Mouse (Mus musculus) hindbrain, embryonic 11.5 days (tissue): ENCODE data around the gene Fuca1. TPM values are rescaled to one million over a fixed set of nuclear protein-coding genes. Genes with fewer than 3 reads are reported as not detected.

Source experiments
- ATAC-seq: fragments of 200-750 bp; cut with Nextera tagmentation; 2 replicates; pipeline ENCODE4 v1.8.0; 2017; ENCODE audit warnings: mild to moderate bottlenecking, moderate TSS enrichment, moderate library complexity; ENCODE audit not compliant: low FRiP score
- DNase-seq: peaks from one replicate; pipeline ENCODE4 v3.0.0-alpha.2; 2015; ENCODE audit warnings: low spot score
- H3K27ac ChIP-seq: fragments of 300-500 bp; sonication (generic); 2 replicates; pipeline ENCODE4 v1.5.1; 2014; ENCODE audit warnings: mild to moderate bottlenecking, low read depth, low read length
- H3K27me3 ChIP-seq: fragments of 300-500 bp; sonication (generic); 2 replicates; pipeline ENCODE4 v1.6.1; 2014; ENCODE audit warnings: mild to moderate bottlenecking, low read length, moderate library complexity, mixed read lengths; ENCODE audit not compliant: control insufficient read depth, insufficient read depth
- H3K36me3 ChIP-seq: fragments of 300-500 bp; sonication (generic); 2 replicates; pipeline ENCODE4 v1.6.1; 2014; ENCODE audit warnings: mild to moderate bottlenecking, low read length, moderate library complexity, mixed read lengths; ENCODE audit not compliant: control insufficient read depth, insufficient read depth
- H3K4me1 ChIP-seq: fragments of 300-500 bp; sonication (generic); replicated peaks from 2 replicates; pipeline ENCODE4 v1.6.1; 2014; ENCODE audit warnings: low read length, mixed read lengths; ENCODE audit not compliant: control insufficient read depth, insufficient read depth
- H3K4me2 ChIP-seq: fragments of 300-500 bp; sonication (generic); replicated peaks from 2 replicates; pipeline ENCODE4 v1.6.1; 2014; ENCODE audit warnings: mild to moderate bottlenecking, low read depth, low read length
- H3K4me3 ChIP-seq: fragments of 300-500 bp; sonication (generic); 2 replicates; pipeline ENCODE4 v1.5.1; 2014; ENCODE audit warnings: low read depth, low read length
- H3K9ac ChIP-seq: fragments of 300-500 bp; sonication (generic); 2 replicates; pipeline ENCODE4 v1.6.1; 2014; ENCODE audit warnings: low read depth, low read length
- H3K9me3 ChIP-seq: fragments of 300-500 bp; sonication (generic); 2 replicates; pipeline ENCODE4 v1.6.1; 2016; ENCODE audit warnings: low read length; ENCODE audit not compliant: control insufficient read depth
- WGBS: fragments of 180-500 bp; shearing (Covaris S2); extraction: QIAGEN DNeasy Blood & Tissue Kit; methylation state at CpG from one replicate; pipeline ENCODE4 v1.1.7; 2014; 5-methylcytosine and 5-hydroxymethylcytosine counted together
- polyA plus RNA-seq: library from polyadenylated mRNA; unstranded; fragments of >200 nt; fragmentation: Nextera tagmentation; extraction: Ambion mirVana; gene quantifications from 2 replicates; pipeline ENCODE4 v1.2.1, GENCODE M21; 2014

Gene Fuca1
- 44.5 and 50.4 TPM in 2 replicates for polyA plus RNA-seq

DNA sequence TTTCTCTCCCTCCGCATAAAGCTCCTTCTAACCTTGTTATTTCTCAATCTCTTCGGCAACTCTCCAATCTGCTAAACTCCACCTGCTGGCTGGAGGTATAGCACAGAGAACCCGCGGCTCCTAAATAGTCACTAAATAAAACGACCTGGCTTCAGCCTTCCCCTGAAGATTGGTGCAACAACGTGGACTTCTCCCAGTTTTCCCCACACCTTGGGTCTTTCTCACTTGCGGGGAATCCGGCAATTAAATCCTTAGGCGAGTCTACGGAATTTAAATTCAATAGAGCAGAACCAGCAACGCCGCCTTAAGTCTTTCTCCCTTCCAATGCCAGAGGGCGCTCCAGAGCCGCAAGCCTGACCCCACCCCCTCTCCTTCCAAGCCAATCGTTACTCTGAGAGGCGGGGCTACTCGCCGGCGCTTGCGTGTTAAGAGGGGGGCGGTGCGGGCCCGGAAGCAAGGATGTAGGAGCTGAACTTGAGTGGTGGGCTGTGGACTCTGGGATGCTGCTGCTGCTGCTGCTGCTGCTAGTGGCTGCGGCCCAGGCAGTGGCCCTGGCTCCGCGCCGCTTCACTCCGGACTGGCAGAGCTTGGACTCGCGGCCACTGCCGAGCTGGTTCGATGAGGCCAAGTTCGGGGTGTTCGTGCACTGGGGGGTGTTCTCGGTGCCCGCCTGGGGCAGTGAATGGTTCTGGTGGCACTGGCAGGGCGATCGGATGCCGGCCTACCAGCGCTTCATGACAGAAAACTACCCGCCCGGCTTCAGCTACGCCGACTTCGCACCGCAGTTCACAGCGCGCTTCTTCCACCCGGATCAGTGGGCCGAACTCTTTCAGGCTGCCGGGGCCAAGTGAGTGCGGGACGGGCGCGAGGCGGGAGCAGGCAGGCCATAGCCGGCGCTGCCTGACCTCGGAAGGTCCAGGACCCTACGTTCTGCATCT is at the start of gene Fuca1:
Gene Fuca1, plus strand, starts transcription at position 432 of the 938 bp plus-strand sequence.
- WGBS = 2% methylated on average over 59 of the region's 60 CpGs
- peak within 1 kb of the TSS; percentile 84 for H3K4me3 ChIP-seq
- peak within 1 kb of the TSS; percentile 94 for H3K4me2 ChIP-seq
- H3K9me3 ChIP-seq = no peaks in the 10 kb centered on the region
- peak; percentile 96 for ATAC-seq
- H3K27ac ChIP-seq = peak within 1 kb of the TSS; percentile 72; the same call in 1 of the 2 replicates
- DNase-seq = peak; percentile 99
- no peaks in the 10 kb centered on the region for H3K36me3 ChIP-seq
- peak within 1 kb of the TSS; percentile 75 for H3K9ac ChIP-seq
- no peaks in the 10 kb centered on the region for H3K27me3 ChIP-seq
- H3K4me1 ChIP-seq = 0 out of 2 replicates have a peak, but pooled peaks cover 3% of the 10 kb centered on the region

DNA sequence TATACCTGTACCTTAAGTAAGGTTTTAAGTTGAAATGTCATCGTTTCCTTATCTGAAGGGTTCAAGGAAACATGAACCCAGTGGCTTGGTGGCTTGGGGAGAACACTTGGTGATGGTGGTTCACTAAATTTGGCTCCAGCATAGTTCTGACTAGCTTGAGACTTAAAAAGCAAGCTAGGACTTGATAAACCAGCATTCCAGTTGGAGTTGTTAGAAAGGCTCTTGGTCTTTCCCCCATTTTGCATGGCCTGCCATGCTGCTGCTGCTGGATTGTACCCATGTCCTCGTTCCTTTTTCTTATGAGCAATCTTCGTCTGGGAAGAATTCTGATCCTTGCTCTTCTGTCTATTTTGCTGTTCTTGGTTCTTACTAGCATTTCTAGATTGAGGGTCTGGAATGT is 48.5 kb upstream of the Fuca1 start:
- Histone ChIP-seq H3K27me3 (no peaks in the 10 kb centered on the region), H3K9me3 (no peaks in the 10 kb centered on the region), H3K36me3 (no peaks in the 10 kb centered on the region), H3K4me1 (peaks cover 10% of the 10 kb centered on the region), H3K9ac (peak overlapping the region; percentile 84; the same call in 1 of the 2 replicates), H3K27ac (no peak overlapping the region), H3K4me2 (peak overlapping the region; percentile 68), H3K4me3 (peak overlapping the region; percentile 76)
- DNase-seq = no peak
- 68% methylated on average over 3 of the region's 3 CpGs for WGBS
- ATAC-seq = no peak

DNA sequence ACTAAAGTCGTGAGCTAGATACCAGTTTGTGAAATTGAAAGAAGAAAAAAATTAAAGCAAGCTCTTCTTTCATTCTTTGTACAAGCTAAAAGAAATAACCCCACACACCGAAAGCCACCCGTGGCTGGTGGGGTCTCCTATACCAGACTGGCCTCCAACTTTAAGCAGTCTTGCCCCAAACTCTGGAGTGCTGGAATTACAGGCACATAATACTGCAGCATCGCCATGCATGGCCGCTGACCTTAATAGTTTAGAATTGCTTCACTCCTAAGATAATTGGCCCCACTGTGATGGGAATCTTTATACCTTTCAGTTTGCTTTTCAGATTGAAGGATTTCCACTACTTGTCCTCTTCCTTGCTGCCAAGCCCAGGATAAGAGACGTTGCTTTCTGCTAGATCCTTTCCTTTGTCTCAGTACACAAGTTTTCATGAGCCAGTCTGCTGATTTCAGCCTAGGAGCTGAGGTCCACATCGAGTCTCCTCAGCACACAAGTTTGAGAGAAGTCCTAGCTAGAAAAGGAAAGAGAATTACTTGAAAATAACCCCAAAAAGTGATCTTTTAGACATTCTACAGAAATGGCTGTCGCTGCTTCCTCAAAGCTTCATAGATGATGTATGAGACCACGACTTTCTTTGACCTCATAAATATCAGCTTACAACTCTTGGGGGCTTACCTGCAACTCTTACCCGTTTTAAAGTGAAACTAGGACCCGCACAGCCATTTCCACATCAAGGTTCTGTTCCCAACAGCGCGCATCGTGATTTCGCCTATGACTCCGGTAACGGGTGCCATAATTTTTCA is 47.7 kb upstream of the Fuca1 start:
- ATAC-seq = no peak
- WGBS = 14% methylated on average over 17 of the region's 17 CpGs

DNA sequence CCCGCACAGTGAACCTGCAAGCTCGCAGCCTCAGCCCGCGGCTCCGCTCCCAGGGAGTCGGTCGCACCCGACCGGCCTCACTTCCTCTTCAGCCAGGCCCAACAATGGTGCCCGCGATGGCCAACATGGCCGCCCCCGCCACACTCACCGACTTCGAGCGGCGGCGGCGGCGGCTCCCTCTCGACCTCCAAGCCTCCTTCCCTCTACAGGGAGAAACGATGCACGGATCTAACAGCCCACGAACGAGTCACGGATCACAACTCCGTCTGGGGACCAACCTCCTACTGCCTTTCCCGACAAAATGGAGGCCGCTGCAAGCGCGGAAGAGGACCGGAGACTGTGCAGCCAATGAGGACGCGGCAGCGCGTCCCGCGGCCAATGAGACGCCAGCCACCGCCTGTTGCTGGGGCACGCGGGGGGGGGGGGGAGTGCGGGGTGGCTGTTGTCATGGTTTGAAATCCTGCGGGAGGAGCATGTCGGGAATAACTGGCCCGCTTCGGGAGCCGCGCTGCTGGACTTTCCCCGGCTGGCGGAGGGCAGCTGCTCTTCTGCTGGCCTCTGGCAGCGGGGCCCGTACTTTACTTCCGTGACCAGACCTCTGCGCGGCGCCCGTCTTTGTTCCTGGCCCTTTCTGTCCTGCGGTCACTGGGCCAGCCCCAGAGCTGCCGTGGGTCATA is 46.9 kb upstream of the Fuca1 start, which contains the start of gene Pnrc2:
Gene Pnrc2, minus strand, starts transcription at position 325 of the 677 bp plus-strand sequence.
- no peaks in the 10 kb centered on the region for H3K27me3 ChIP-seq
- peaks cover 10% of the 10 kb centered on the region for H3K4me1 ChIP-seq

More for the DNA sequence above, 47.7 kb upstream of the Fuca1 start:
- Histone ChIP-seq H3K4me2 (peak overlapping the region; percentile 68), H3K27me3 (no peaks in the 10 kb centered on the region), H3K4me1 (peaks cover 10% of the 10 kb centered on the region), H3K9ac (peak overlapping the region; percentile 84), H3K27ac (peak overlapping the region; percentile 99), H3K4me3 (peak overlapping the region; percentile 76), H3K9me3 (no peaks in the 10 kb centered on the region), H3K36me3 (no peaks in the 10 kb centered on the region)
- peak; percentile 47 for DNase-seq

GRCm38 (mm10) chr4:135874564-135875535 is 45.7 kb upstream of the Fuca1 start:
- ATAC-seq = no peak
- no peak for DNase-seq
- no peaks in the 10 kb centered on the region for H3K27me3 ChIP-seq
- no peak overlapping the region for H3K4me3 ChIP-seq
- H3K4me2 ChIP-seq = peak overlapping the region; percentile 60; the same call in 1 of the 2 replicates
- peak overlapping the region; percentile 99 for H3K27ac ChIP-seq
- H3K4me1 ChIP-seq = peaks cover 10% of the 10 kb centered on the region
- H3K36me3 ChIP-seq = no peaks in the 10 kb centered on the region
- peak overlapping the region; percentile 84 for H3K9ac ChIP-seq
- 76% methylated on average over 10 of the region's 10 CpGs for WGBS
- no peaks in the 10 kb centered on the region for H3K9me3 ChIP-seq

More for the DNA sequence above, 46.9 kb upstream of the Fuca1 start, which contains the start of gene Pnrc2:
- Histone ChIP-seq H3K36me3 (no peaks in the 10 kb centered on the region), H3K9me3 (no peaks in the 10 kb centered on the region), H3K4me2 (peak within 1 kb of the TSS; percentile 68), H3K9ac (peak within 1 kb of the TSS; percentile 84), H3K4me3 (peak within 1 kb of the TSS; percentile 76), H3K27ac (peak within 1 kb of the TSS; percentile 99)
- under 1% methylated on average over 48 of the region's 60 CpGs for WGBS
- DNase-seq (peak; percentile 89), ATAC-seq (peak; percentile 95)

DNA sequence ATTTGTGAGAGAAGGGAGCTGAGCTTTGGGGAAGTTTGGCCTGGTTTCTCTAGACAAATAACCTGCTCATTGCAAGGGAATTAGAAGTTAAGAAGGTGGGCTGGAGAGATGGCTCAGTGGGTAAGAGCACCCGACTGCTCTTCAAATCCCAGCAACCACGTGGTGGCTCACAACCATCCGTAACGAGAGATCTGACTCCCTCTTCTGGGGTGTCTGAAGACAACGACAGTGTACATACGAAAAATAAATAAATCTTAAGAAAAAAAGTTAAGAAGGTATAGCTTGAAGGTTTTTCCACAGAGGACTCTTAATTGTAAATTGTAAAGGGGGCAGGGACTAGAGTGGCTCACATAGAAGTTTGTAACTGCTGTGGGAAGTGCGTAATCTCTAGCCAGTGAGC is 45.0 kb upstream of the Fuca1 start:
- ATAC-seq (no peak), DNase-seq (no peak)
- no peak overlapping the region for H3K4me3 ChIP-seq
- H3K4me1 ChIP-seq = peaks cover 10% of the 10 kb centered on the region
- no peaks in the 10 kb centered on the region for H3K27me3 ChIP-seq
- no peaks in the 10 kb centered on the region for H3K36me3 ChIP-seq
- 33% methylated on average over 7 of the region's 7 CpGs for WGBS
- H3K27ac ChIP-seq = no peak overlapping the region
- no peaks in the 10 kb centered on the region for H3K9me3 ChIP-seq
- no peak overlapping the region; the same call in 1 of the 2 replicates for H3K4me2 ChIP-seq
- H3K9ac ChIP-seq = no peak overlapping the region

DNA sequence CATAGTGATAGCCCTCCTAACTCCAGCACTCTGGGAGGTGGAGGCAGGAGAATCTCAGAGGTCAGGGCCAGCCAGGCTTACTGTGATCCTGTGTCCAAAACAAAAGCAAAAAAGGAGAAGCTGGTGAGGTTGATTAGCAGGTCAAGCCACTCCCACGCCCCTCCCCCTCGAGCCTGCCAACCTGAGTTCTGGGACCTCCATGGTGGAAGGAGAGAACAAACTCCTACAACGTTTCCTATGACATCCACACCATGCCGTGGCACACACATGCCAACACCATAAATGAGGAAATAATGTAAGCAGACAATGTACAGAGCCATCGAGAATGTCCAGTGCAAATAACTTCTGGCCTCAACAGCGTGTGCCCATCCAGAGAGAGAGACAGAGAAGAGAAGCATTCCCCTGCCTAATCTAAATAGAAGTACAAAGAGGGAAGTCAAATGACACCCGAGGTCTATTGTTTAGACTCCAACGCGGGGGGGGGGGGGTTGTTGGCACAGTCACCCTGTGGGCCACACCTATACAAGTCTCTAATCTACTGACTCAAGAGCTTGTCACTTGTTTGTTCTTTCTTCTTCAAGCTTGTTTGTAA is 44.4 kb upstream of the Fuca1 start:
- peak; percentile 48 for DNase-seq
- no peaks in the 10 kb centered on the region for H3K27me3 ChIP-seq
- WGBS = 7% methylated on average over 9 of the region's 9 CpGs
- H3K4me1 ChIP-seq = peaks cover 10% of the 10 kb centered on the region
- H3K4me2 ChIP-seq = peak overlapping the region; percentile 8
- H3K36me3 ChIP-seq = no peaks in the 10 kb centered on the region
- no peaks in the 10 kb centered on the region for H3K9me3 ChIP-seq
- H3K4me3 ChIP-seq = no peak overlapping the region
- no peak overlapping the region for H3K9ac ChIP-seq
- no peak for ATAC-seq
- H3K27ac ChIP-seq = 0 out of 2 replicates have a peak overlapping the region, but pooled peaks have one; percentile 24
